Mouse (Mus musculus) cerebellum, adult 9-11 months (tissue): ENCODE measurements around the gene Dctn1.
A peak's percentile ranks its signal among the peaks of the same experiment; 100 is the strongest.

Experiments used
- DNase-seq: peaks from one replicate; pipeline ENCODE4 v3.0.0; 2022

The Dctn1 gene

DNA sequence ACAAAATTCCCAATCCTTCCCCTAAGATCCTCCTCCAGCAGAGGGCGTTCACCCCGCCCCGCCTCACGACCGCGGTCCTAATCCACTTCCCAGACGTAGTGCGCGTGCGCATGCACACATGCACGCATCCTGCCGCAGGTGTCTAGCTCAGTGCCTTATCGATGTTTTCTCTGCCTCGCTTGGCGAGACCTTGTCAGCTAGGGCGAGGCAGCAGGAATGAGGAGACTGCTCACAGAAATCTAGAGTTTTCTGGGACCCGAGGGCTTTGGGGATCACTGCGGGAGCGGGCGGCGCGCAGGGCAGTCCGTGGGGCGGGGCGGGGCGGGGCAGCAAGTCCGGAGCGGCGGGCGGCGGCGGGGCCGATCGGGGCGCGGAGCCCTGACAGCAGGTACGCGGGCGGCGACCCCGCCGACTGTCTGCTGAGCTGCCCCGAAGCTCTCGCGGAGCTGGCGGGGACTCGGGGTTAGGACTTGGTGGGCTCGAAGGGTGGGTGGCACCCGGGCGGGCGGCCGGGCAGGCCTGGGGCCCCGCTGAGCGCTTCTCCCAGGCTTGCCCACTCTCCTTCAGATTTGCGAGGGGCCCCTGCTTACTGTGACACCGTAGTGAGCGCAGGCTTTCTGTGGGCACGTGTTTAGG, at the start of gene Dctn1:
Gene Dctn1 (plus strand): TSS at position 314 of the 636 bp plus-strand sequence.
- DNase-seq = peak; percentile 95

DNA sequence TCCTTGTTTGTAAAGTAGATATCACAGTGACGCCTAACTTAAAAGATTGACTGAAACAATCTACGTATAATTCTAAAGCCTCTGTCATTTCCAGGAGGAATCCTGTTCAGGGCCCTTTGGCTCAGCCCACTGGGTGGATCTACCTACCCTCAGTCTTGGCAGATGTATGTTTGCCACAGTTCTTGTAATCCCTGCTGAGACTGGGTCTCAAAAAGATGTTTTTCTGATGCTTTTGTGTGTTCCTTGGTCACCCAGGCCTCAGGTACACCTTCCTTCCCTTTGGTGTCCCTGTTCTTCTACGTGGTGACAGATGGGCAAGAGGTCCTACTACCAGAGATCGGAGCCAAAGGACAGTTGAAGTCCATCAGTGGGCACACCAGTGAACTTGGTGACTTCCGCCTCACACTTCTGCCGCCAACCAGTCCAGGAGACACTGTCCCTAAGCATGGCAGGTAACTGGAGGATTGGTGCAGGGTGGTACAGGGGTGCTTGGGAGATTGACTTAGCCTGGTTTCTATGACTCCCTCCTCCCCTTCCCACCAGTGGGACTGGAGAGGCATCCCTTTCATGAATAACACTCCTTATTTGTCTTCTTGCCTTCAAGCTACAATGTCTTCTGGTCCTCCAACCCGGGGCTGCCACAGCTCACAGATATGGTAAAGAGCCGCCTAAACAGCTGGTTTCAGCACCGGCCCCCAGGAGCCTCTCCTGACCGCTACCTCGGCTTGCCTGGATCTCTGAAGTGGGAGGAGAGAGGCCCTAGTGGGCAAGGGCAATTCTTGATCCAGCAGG, 49.2 kb upstream of the Dctn1 start:
- no peak for DNase-seq

DNA sequence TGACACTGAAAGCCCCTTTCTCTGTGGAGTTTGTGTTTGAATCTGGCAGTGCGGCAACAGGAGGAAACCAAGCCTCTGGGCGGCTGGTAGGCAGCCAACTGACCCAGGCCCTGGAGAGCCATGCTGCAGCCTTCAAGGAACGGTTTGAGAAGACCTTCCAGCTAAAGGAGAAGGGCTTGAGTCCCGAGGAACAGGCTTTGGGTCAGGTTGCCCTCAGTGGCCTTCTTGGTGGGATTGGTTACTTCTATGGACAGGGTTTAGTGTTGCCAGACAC, 48.6 kb upstream of the Dctn1 start:
- no peak for DNase-seq

DNA sequence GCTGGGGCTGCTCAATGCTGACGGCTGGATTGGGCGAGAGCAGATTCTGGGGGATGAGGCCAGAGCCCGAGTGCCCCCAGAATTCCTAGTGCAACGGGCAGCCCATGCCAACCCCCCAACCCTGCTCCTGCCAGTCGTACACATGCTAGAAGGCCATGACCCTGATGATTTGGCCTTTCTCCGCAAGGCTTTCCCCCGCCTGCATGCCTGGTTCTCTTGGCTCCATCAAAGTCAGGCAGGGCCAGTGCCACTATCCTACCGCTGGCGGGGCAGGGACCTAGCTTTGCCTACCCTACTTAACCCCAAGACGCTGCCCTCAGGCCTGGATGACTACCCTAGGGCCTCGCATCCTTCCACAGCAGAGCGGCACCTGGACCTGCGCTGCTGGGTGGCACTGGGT, 48.1 kb upstream of the Dctn1 start:
- no peak for DNase-seq

DNA sequence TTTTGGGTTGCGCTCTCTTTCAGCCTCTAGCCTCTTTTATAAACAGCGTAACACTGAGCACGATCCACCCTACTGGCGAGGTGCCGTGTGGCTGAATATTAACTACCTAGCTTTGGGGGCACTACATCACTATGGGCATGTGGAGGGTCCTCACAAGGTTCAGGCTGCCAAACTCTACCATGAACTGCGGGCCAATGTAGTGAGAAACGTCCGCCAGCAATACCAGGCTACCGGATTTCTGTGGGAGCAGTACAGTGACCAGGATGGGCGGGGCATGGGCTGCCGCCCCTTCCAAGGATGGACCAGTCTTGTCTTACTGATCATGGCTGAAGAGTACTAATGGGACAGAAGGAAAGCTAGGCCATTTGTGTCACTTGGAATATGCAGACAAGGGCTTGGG, 47.4 kb upstream of the Dctn1 start:
- no peak for DNase-seq

DNA sequence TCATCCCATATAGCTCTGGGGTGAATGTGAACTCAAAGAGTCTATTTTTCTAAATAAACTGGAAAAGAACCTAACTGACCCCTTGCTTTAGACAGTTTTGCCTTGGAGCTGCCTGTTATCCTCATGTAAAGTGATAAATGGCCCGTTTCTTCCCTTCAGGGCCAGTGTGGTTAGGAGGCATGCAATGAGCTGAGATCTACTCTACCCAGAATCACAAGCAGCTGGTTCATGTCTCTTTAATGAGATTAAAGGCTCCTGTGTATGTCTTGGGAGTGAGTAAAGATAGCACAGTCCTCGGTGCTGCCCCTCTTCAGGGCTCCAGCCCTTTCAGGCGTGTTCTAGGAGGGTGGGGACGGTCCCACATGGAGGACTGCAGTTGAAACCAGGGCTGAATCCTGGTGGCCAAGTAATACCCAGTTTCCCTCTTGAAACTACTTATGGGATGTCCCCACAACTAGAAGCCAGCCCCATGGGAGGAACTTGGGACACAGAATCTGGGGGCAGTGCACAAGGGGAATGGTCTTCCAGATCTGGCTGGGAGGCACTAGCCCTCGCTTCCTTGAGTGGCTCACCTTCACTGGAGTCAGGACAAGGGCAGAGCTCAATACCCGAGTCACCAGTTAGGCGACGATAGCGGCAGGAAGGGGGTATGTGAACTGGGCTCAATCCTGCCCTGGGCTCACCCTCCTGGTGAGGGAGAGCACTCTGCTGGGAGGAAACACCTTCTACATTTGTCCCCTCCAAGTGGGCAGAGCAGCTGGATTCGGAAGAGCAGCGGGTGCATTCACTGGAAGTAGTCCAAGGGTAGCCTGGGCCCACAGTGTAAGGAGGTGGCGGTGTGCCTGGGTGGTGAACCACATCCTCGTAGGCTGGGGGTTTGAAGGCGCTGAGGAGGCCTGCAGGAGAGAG, 46.6 kb upstream of the Dctn1 start:
- DNase-seq = no peak

DNA sequence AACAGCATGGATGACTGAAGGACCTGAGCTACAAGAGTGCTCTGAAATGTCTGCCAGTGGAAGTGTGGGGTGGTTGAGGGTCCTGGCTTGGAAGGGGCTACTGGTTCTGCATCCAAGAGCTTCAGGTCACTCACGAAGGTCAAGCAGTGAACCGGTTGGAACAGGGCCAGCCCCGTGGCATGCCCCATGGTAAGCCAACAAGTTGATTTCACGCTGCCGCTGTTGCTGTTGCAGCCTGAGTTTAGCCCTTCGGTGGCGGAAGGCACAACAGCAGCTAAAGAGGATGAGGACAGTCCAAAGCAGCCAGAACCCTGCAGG, 46.0 kb upstream of the Dctn1 start:
- peak; percentile 70 for DNase-seq

DNA sequence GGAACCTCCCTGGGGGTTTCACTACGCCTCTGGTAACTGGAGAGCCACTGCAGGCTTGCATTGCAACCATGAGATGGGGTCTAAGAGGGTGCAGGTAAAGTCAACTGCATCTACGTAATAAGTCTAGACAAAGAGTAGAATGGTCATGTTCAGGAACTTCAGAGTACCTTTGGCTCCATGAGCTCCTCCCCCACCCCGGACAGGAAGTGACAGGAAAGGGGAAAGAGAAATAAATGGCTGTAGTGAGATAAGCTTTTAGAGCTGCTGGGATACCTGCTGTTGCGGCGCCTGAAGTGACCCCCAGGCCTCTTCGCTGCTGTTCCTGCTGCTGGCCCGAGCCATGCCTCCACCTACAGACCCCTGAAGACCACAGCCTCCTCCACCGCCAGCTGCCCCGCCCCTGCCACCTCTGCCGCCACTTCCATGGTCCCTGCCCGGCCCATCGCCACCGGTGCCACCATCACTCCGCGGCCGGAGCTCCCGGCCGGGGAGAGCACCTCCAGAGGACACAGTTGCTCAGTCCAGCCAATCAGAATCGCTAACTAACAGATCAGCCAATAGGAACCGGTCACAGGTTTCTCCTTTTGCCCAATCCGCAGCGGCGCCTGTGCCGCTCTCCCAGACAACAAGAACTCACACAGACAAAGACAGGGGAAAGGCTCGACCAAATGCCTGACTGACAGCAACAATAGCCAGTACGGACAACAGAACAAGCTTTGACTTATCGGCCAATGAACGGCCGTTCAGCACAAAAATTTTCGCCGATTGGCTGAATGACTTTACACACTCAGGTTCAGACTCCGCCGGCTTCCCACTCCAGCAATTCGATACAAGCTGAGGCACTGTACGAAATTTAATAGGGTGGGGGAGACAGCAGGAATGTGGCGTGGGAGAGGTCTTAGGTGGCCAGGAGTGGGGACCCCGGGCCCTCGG, 44.5 kb upstream of the Dctn1 start, which contains the start of gene Wbp1:
Gene Wbp1 (minus strand): TSS at position 630 of the 933 bp plus-strand sequence.
- DNase-seq = peak; percentile 99

DNA sequence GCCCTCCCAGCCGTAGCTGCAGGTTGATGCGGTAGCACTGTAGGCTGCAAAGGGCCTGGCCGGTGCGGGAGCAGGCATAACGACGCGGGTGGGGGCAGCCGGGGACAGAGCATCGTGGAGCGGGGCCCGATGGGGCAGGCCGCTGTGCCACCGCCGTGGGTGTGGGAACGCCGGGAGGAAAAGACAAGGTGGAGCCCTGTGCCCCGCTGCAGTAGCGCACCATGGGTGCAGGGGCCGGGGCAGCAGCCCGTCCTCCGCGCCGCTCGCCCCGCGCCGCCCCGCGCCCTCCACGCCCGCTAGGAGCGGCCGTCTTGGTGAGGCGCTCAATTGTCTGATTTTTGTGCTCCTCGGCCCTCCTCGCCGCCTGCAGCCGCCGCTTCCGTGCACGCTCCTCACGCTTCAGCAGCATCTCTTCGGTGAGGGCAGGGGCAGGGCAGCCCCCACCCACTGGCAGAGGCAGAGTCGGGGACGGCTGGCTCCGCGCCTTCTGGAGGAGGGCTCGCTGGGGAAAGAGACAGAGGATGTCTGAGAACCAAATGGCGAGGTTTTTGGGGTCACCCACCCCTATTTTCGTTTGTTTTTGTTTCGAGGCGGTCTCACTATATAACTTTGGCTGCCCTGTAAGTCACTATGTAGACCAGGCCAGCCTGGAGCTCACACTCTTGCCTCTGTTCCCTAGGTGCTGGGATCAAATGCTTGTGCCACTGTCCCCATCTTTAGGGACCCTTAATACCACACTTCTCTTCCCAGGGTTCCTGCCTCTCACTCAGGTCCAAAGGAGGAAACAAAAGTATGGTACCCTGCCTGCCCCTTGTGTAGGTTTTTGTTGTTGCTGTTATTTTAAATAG, 43.6 kb upstream of the Dctn1 start:
- peak; percentile 67 for DNase-seq

DNA sequence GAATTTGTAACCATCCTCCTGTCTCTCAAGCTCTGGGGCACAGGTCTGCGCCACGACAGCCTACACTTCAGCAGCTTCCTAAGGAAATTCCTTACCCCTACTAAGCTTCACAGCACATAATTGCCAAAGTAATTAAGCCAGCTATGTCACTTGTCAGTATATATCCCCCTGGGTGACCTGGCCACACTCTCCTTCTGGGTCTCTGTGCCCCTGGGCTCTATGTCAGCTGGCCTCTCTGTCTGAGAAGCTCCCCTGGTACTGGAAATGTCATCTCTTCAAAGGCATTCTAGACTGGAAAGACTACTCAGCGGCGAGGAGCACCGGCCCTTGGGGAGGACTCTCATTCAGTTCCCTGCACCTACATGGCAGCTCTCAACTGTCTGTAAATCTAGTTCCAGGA, 42.8 kb upstream of the Dctn1 start:
- no peak for DNase-seq

DNA sequence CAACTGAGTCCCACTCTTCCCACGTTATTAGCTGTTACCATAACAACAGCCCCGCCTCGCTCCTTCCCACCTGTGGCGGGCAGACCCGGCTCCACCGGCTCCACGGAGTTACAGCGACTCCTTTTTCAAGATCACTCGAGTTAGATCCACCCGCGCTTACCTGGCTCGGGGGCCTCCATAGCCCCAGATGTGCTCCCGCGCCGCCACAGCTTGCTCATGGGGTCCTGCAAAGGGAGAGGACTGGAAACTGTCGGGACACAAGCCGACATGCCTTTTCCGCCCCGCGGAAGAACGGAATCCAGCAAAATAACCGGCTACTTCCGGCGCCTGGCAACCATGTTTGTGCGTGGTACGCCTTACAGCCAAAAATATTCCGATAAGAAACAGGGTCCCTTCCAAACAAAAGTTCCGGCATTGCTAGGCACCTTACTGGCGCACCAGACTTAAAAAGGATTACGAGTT, 40.8 kb upstream of the Dctn1 start:
- DNase-seq = peak; percentile 91

DNA sequence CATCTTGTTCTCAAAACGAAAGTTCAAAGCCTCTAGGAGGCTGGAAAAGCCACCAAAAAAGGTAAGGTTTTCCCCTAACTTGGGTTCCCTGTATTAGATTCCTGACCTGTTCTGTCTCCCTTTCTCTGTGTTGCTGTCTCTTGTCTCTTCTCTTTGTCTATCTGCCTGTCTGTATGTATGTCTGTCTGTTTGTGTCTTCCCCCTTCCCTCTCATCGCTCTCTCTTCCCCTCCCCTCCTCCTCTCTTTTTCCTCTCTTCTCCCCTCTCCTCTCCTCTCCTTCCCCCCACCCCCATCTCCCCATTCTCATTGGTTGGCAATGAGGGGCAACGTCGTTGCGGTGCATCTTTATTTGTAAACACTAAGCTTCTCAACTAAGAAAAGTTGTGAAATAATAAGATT, 40.4 kb upstream of the Dctn1 start, which contains the start of gene Ino80b:
Gene Ino80b (minus strand): TSS at position 101 of the 400 bp plus-strand sequence.
- no peak for DNase-seq

DNA sequence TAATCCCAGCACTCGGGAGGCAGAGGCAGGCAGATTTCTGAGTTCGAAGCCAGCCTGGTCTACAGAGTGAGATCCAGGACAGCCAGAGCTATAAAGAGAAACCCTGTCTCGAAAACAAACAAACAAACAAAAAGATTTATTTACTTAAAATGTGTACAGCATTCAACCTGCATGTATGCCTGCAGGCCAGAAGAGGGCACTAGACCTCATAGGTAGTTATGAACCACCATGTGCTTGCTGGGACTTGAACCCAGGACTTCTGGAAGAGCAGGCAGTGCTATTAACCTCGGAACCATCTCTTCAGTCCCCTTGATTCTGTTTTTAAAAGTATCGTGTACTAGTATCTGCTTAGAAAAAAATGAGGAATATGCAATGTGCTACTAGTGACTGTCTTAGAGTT, 38.3 kb upstream of the Dctn1 start:
- no peak for DNase-seq

DNA sequence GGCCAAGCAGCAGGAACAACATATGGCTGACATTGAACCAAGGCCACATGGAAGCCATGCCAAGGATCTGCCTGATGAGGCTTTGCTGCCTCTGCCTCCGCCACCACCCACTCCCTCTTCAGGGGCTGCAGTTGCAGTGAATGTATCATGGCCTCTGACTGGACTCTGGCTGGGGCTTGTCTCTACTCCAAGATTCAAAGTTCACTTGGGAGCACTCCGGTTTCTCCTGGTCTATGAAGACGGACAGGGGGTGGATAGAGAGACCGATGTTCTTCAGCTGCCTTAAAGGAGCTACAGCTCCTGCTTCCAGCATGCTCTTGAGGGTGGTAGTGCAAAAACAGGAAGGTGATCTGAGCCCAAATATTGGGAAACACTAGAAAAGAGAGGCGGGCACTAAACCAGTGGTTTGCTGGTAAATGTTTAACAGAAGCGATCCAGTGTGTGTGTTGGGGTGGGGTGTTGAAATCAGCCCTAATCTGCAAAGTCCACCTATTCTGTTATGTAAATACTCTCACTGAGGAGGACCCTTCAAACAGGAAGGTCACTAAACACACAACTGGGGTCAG, 34.2 kb upstream of the Dctn1 start:
- no peak for DNase-seq

DNA sequence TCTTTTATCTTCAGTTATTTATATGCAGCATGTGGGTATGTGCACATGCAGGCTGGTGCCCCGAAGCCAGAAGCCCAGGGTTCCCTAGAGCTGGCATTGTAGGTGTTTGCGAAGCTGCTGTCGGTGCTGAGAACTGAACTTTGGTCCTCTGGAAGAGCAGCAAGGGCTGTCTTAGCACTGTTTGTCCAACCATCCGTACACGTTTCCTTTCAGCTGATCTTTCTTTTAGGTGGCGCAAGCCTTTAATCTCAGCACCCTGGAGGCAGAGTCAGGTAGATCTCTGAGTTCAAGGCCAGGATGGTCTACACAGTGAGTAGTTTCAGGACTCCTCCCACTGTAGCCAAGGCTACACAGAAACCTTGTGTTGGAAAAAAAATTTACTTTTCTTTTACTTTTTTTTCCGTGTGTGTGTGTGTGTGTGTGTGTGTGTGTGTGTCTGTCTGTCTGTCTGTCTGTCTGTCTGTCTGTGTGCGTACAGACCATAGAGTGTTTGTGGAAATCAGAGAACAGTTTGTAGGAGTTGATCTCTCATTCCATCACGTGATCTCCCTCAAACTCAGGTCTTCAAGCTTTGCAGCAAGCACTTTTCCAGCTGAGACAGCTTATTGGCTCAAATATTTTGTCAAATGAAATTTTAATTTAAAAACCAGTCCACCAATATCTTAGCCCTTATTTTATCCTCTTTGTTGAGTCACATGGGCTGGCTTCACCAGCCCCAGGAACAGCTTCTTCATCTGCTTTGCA, 33.4 kb upstream of the Dctn1 start:
- DNase-seq = no peak

DNA sequence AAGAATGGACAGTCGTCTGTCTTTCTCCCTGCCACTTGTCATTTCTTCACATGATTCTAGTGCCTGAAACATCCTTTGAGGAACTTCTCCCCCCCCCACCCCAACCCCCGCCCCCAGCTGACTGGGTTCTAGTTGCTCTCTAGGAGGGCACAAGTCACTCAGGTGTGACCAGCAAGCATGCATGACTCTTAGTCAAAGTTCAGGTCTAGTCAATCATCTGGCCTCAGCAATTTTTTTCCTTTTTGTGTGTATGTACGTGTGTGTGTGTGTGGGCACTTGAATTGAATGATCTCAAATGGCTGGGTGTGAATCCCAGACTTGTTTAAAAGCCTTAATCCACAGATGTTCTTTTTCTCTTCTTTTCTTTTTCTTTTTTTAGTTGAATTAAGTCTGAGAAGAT, 31.5 kb upstream of the Dctn1 start:
- no peak for DNase-seq

DNA sequence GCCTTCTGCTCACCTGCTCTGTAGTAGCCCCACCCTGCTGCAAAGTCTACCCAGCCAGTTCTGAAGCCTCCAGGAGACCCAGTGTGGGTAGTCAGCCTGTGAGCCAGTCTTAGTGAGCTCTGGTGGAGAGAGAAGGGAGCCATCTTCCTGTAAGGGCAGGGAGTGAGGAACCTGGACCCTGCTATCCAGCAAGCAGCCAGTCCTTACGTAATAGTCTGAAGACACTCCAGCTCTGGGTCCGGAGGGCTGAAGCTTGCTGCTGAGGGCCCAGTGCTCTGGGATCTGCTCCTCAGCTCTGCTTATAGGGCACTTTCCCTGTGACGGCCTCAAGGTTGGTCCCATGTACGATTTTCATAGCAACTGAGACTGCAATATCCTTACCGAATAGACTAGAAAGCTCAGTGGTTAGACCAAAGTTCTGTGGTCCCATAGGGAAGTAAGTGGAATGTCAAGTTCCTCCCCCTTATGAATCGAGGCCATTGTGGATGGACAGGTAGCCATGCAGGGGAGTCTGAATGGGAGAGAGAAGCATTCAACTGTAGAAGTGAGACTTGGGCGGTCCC, 30.7 kb upstream of the Dctn1 start, which contains the start of gene Rtkn:
Gene Rtkn (plus strand): TSS at position 513 of the 563 bp plus-strand sequence.
- DNase-seq = no peak

DNA sequence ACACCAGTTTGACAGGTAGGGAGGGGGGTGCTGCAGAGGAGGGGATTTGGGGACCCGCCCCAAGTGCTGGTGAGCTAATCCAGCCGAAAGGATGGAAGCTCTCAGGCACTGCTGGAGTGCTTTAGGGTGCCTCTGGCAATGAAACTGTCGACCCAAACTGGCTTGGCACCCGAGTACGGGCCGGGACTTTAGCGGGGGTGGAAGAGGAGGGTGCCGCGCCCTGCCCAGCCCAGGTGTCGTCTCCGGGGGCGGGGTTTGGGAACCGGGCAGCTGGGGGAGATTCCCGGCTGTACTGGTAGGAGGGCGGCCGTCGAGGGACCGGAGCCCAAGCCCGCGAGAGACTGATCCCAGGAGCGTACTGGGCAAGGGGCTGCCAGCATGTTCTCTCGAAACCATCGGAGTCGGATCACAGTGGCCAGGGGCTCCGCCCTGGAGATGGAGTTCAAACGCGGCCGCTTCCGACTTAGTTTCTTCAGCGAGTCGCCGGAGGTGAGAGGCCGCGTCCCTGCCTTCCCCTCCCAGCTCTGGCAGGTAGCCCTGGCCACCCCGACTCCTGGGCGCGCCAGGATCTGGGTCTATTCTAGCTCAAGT, 30.1 kb upstream of the Dctn1 start:
- no peak for DNase-seq

DNA sequence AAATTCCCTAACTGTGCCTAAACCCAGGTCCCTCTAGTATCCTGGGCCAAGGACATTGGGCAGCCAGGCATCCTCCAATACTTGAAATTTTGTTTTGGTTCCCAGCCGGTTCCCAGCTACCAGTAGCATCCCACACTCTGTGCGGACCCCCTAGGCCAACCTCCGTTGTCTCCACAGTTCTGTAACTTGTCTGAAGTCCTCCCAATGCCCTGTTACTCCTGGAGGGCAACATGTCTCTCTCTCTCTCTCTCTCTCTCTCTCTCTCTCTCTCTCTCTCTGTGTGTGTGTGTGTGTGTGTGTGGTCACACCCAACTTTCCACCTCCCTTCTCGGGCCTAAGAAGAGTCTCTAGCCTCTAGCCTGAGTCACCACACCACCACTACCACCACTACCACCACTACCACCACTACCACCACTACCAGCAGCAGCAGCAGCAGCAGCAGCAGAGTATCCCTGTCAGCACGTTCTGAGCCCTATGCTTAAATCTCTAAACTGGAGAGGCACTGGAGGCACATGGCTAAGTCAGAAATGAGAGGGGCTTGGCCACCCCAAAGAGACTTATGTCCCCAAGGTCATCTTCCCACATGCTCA, 29.3 kb upstream of the Dctn1 start:
- DNase-seq = no peak
